Comparison of ENCODE assay signal across 24 mouse cellular contexts in genomic region chr6:99940118-99940517, GRCm38 (mm10).
DNase-seq lines count a peak whose midpoint lies in the region; ATAC-seq and TF ChIP-seq lines count a peak whose summit lies in the region.
"Had no signal": no experiment of that assay in that cellular context is flagged by ENCODE, and none has a peak within 500 bp of the region (broad histone marks: within the 10 kb centered on the region; RNA-seq: fewer than 3 reads in every experiment).

No protein-coding gene starts in this region.

- no peak overlapping the region for H3K4me3 ChIP-seq in forebrain, embryonic 14.5 days (ENCODE audit: low read depth, low read length)
- no peak overlapping the region for H3K4me3 ChIP-seq in forebrain, postnatal 0 days (ENCODE audit: low read depth, low read length)
- H3K4me3 ChIP-seq in CH12.LX (replicated peaks in 1 of 3; ENCODE audit: low read depth in 2 of 3, low read length in 2 of 3, poor library complexity in 1 of 3), result no peak overlapping the region
- no peak overlapping the region for H3K4me3 ChIP-seq in MEL (ENCODE audit: control insufficient read depth in 1 of 2, insufficient read depth in 1 of 2, low read depth in 2 of 2, low read length in 2 of 2)
- H3K4me3 ChIP-seq: embryonic facial prominence, embryonic 10.5 days; embryonic facial prominence, embryonic 12.5 days; forebrain, embryonic 13.5 days had no signal

- H3K9me3 ChIP-seq in forebrain, embryonic 14.5 days (replicated peaks; ENCODE audit: control insufficient read depth, low read length), result no peaks in the 10 kb centered on the region
- H3K9me3 ChIP-seq in forebrain, postnatal 0 days (ENCODE audit: low read length), result no peaks in the 10 kb centered on the region
- H3K9me3 ChIP-seq in CH12.LX (replicated peaks; ENCODE audit: low read length) (no peaks in the 10 kb centered on the region), MEL (replicated peaks; ENCODE audit: insufficient read depth, low read length) (no peaks in the 10 kb centered on the region)
- H3K9me3 ChIP-seq: embryonic facial prominence, embryonic 10.5 days; embryonic facial prominence, embryonic 12.5 days; forebrain, embryonic 13.5 days had no signal

- peaks cover 3% of the 10 kb centered on the region; the same call in 1 of the 2 replicates for H3K4me1 ChIP-seq in forebrain, embryonic 14.5 days (ENCODE audit: control insufficient read depth, insufficient read depth, low read length)
- H3K4me1 ChIP-seq in forebrain, postnatal 0 days (ENCODE audit: insufficient read depth), result no peaks in the 10 kb centered on the region
- H3K4me1 ChIP-seq in CH12.LX (ENCODE audit: control insufficient read depth in 1 of 2, insufficient read depth in 2 of 2) (no peaks in the 10 kb centered on the region), MEL (ENCODE audit: control insufficient read depth in 1 of 2, insufficient read depth in 2 of 2, low read length in 2 of 2) (peaks cover 0 to 5% of the 10 kb centered on the region in 2 experiments; a peak in 2 of 4 replicates)

- TF ChIP-seq RAD21 in CH12.LX (IDR thresholded peaks at IDR 0.05; ENCODE audit: low read depth, low read length) (no peak), MEL (IDR thresholded peaks at IDR 0.05; ENCODE audit: low read depth, low read length) (no peak)

- dilution Hi-C loops in CH12.LX (cut with MboI; ENCODE audit: extremely low pct_ligation_motif_present, extremely low pct_unique_long_range_greater_than_20kb, low sequenced_read_pairs), result no loop called here

- no peak for TF ChIP-seq CTCF in forebrain, postnatal 0 days (IDR thresholded peaks at IDR 0.05; ENCODE audit: low read depth)
- TF ChIP-seq CTCF in CH12.LX (conservative IDR thresholded peaks at IDR 0.05 in 1 of 2, IDR thresholded peaks at IDR 0.05 in 1 of 2; ENCODE audit: low read depth in 2 of 2, low read length in 2 of 2) (no peak), MEL (IDR thresholded peaks at IDR 0.05 in 2 of 3, conservative IDR thresholded peaks at IDR 0.05 in 1 of 3; ENCODE audit: control insufficient read depth in 1 of 3, insufficient read depth in 1 of 3, low read depth in 2 of 3, low read length in 3 of 3, poor library complexity in 1 of 3, severe bottlenecking in 1 of 3) (no peak)
- TF ChIP-seq CTCF in brain, embryonic 14.5 days (IDR thresholded peaks at IDR 0.05; ENCODE audit: borderline replicate concordance, extremely low read depth, insufficient read depth, insufficient read length), result no peak

- H3K27me3 ChIP-seq in forebrain, embryonic 14.5 days (replicated peaks; ENCODE audit: control insufficient read depth, insufficient read depth, low read length), result no peaks in the 10 kb centered on the region
- H3K27me3 ChIP-seq in forebrain, postnatal 0 days (ENCODE audit: insufficient read depth, low read length), result no peaks in the 10 kb centered on the region
- H3K27me3 ChIP-seq in CH12.LX (replicated peaks), result no peaks in the 10 kb centered on the region
- no peaks in the 10 kb centered on the region for H3K27me3 ChIP-seq in MEL (ENCODE audit: control insufficient read depth in 1 of 2, insufficient read depth in 2 of 2, low read length in 2 of 2)
- H3K27me3 ChIP-seq: embryonic facial prominence, embryonic 12.5 days; forebrain, embryonic 13.5 days had no signal

- H3K4me2 ChIP-seq in forebrain, embryonic 14.5 days (ENCODE audit: low read length), result no peak overlapping the region
- H3K4me2 ChIP-seq in forebrain, postnatal 0 days (ENCODE audit: low read depth), result no peak overlapping the region
- H3K4me2 ChIP-seq in CH12.LX (ENCODE audit: insufficient read depth, low read depth, poor library complexity, severe bottlenecking), result no peak overlapping the region
- H3K4me2 ChIP-seq: embryonic facial prominence, embryonic 12.5 days; forebrain, embryonic 13.5 days had no signal

- TF ChIP-seq EP300 in CH12.LX (IDR thresholded peaks at IDR 0.05; ENCODE audit: low read length), result no peak
- TF ChIP-seq EP300 in MEL (IDR thresholded peaks at IDR 0.05; ENCODE audit: low read depth in 1 of 2, low read length in 2 of 2), result no peak

- H3K9ac ChIP-seq in forebrain, embryonic 14.5 days (ENCODE audit: low read length), result no peak overlapping the region
- no peak overlapping the region for H3K9ac ChIP-seq in forebrain, postnatal 0 days
- no peak overlapping the region for H3K9ac ChIP-seq in CH12.LX (ENCODE audit: insufficient read depth, low read depth)
- no peak overlapping the region for H3K9ac ChIP-seq in MEL (ENCODE audit: control insufficient read depth, low read depth, low read length, poor library complexity, severe bottlenecking)
- H3K9ac ChIP-seq: embryonic facial prominence, embryonic 12.5 days; forebrain, embryonic 13.5 days had no signal

- H3K27ac ChIP-seq in forebrain, embryonic 14.5 days (ENCODE audit: low read depth, low read length), result no peak overlapping the region
- no peak overlapping the region for H3K27ac ChIP-seq in forebrain, postnatal 0 days (ENCODE audit: low read depth, low read length)
- H3K27ac ChIP-seq in CH12.LX (ENCODE audit: insufficient read depth, low read depth), result no peak overlapping the region
- no peak overlapping the region for H3K27ac ChIP-seq in MEL (ENCODE audit: control insufficient read depth, low read depth, low read length)
- H3K27ac ChIP-seq: embryonic facial prominence, embryonic 10.5 days; embryonic facial prominence, embryonic 12.5 days; forebrain, embryonic 13.5 days had no signal

- ATAC-seq in forebrain, embryonic 14.5 days, result no peak
- no peak for ATAC-seq in forebrain, postnatal 0 days
- ATAC-seq in inflammation-experienced regulatory T-cells, adult 6 months, result no peak
- ATAC-seq: activated CD4-positive, CD25-positive, alpha-beta regulatory T cell, adult 4 months; CD4-positive, CD25-positive, alpha-beta regulatory T cell, adult 4 months; forebrain, embryonic 13.5 days; forebrain, embryonic 16.5 days; Patski had no signal

- 72% methylated on average over 5 of the region's 5 CpGs for WGBS in forebrain, embryonic 14.5 days
- WGBS in forebrain, postnatal 0 days, result 70% methylated on average over 5 of the region's 5 CpGs

- DNase-seq in forebrain, embryonic 14.5 days (ENCODE audit: low spot score), result peak; percentile 31
- no peak for DNase-seq in forebrain, postnatal 0 days
- DNase-seq in CH12.LX (ENCODE audit: extremely low read depth) (no peak), MEL (ENCODE audit: low read depth, low spot score) (no peak)
- peak; percentile 54 for DNase-seq in brain, embryonic 14.5 days (ENCODE audit: low read depth)
- no peak for DNase-seq in layer of hippocampus, adult 11-12 months (ENCODE audit: low spot score)
- DNase-seq: adrenal gland, adult 8-10 months; adrenal gland, postnatal 14 days; adrenal gland, postnatal 36 days; B cell, adult 2 months; cerebellum, adult 11 months; cerebellum, adult 2 months; cerebellum, adult 9-10 months; cerebellum, postnatal 10 days; cerebellum, postnatal 25 days had no signal

- TF ChIP-seq POLR2A in CH12.LX (IDR thresholded peaks at IDR 0.05; ENCODE audit: low read depth, low read length) (no peak), MEL (IDR thresholded peaks at IDR 0.05; ENCODE audit: control insufficient read depth in 1 of 2, insufficient read depth in 1 of 2, low read depth in 1 of 2, low read length in 2 of 2, poor library complexity in 1 of 2) (no peak)
- no peak for TF ChIP-seq POLR2A in brain, embryonic 14.5 days (IDR thresholded peaks at IDR 0.05; ENCODE audit: borderline replicate concordance, extremely low read depth, insufficient read depth, insufficient read length, poor library complexity, severe bottlenecking)

- H3K79me2 ChIP-seq in CH12.LX (replicated peaks; ENCODE audit: control insufficient read depth, extremely low read depth, insufficient read depth, poor library complexity, severe bottlenecking) (no peaks in the 10 kb centered on the region), MEL (ENCODE audit: control insufficient read depth, insufficient read depth, low read length, poor library complexity) (no peaks in the 10 kb centered on the region)

- no peaks in the 10 kb centered on the region for H3K36me3 ChIP-seq in forebrain, embryonic 14.5 days (ENCODE audit: control insufficient read depth, insufficient read depth, low read length)
- no peaks in the 10 kb centered on the region for H3K36me3 ChIP-seq in forebrain, postnatal 0 days (ENCODE audit: insufficient read depth)
- H3K36me3 ChIP-seq in CH12.LX (replicated peaks in 1 of 2; ENCODE audit: control insufficient read depth in 1 of 2, insufficient read depth in 1 of 2, low read length in 1 of 2), result no peaks in the 10 kb centered on the region
- no peaks in the 10 kb centered on the region for H3K36me3 ChIP-seq in MEL (ENCODE audit: control insufficient read depth in 1 of 2, insufficient read depth in 2 of 2, low read length in 2 of 2)
- H3K36me3 ChIP-seq: embryonic facial prominence, embryonic 10.5 days; embryonic facial prominence, embryonic 12.5 days; G1E had no signal

- in situ Hi-C loops in CH12.LX (cut with MboI; ENCODE audit: low pct_ligation_motif_present, low pct_unique_long_range_greater_than_20kb, low sequenced_read_pairs), result no loop called here

TF ChIP-seq in CH12.LX, 34 proteins besides CTCF, POLR2A, EP300 and RAD21:
- TF ChIP-seq SIN3A (IDR thresholded peaks at IDR 0.05; ENCODE audit: low read length) (no peak), MAFK (IDR thresholded peaks at IDR 0.05; ENCODE audit: insufficient replicate concordance, low read length) (peak; percentile 65; the same call in 1 of the 2 replicates)
TF ChIP-seq in CH12.LX: peak in this region for 1.

TF ChIP-seq in MEL, 35 proteins besides CTCF, POLR2A, EP300 and RAD21:
- TF ChIP-seq TBP (IDR thresholded peaks at IDR 0.05; ENCODE audit: low read depth, low read length) (no peak), POLR2AphosphoS2 (IDR thresholded peaks at IDR 0.05; ENCODE audit: low read length) (no peak), HCFC1 (IDR thresholded peaks at IDR 0.05; ENCODE audit: low read depth, low read length) (no peak), MAFK (IDR thresholded peaks at IDR 0.05; ENCODE audit: borderline replicate concordance, low read depth, low read length) (peak; percentile 64; the same call in 1 of the 2 replicates), SIN3A (IDR thresholded peaks at IDR 0.05; ENCODE audit: low read length) (no peak), USF1 (IDR thresholded peaks at IDR 0.05; ENCODE audit: low read depth, low read length) (no peak), TAL1 (IDR thresholded peaks at IDR 0.05; ENCODE audit: low read length) (no peak)
TF ChIP-seq in MEL: peak in this region for 1.

Comparison
In these comparisons a context has a peak if more than half of its experiments do, and no peak if none do; other contexts are left out.
1. DNase-seq: peak in forebrain, embryonic 14.5 days (single experiment) and brain, embryonic 14.5 days (single experiment); none in forebrain, postnatal 0 days (single experiment), CH12.LX (single experiment), MEL (single experiment) and layer of hippocampus, adult 11-12 months (single experiment).